Mouse (Mus musculus) cerebellum, adult 18-20 months (tissue): Measurements from ENCODE around the gene Chst4.
"Not testable (repeated sequence)": the region's sequence is repeated elsewhere in the genome, so short reads cannot be mapped to it uniquely, and the experiment has no call there.

Experiments
- DNase-seq, 2 experiments: peaks; one replicate each; pipeline ENCODE4 v3.0.0; 2021

The Chst4 gene

GRCm38 (mm10) chr8:110039659-110040058 lies at the start of gene Chst4:
TSS of gene Chst4 (minus strand) at chr8:110039740.
- no peak for DNase-seq

GRCm38 (mm10) chr8:110082416-110083105 lies 43.0 kb upstream of the Chst4 start:
- DNase-seq, result peak in 1 of 2 experiments; percentile 15

- DNase-seq, result peak; percentile 82 to 91
These were observed 40.0 kb upstream of the Chst4 start, which contains the start of gene Zfp612 for GRCm38 (mm10) chr8:110079282-110080221. TSS of gene Zfp612 (plus strand) at chr8:110079746.

- no peak for DNase-seq
These were observed 35.0 kb upstream of the Chst4 start for GRCm38 (mm10) chr8:110074496-110074895.

DNA sequence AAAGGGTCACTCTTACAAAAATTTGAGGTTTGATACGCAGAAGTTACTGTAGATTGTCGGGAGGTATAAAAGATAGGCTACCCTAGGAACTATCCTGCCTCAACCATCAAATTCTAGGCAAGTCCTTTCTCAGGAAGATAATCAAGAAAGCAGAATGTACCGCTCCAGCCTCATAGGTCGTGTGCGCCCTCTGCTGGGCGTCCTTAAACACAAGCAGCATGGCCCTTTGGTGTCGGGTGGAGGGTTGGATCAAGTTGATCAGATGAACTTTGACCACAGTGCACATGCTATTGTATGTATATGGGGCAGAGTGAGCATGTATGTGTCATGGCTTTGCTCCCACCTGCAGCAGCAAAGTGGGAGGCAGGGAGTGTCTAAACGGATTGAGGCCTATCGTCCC lies 32.1 kb upstream of the Chst4 start:
- peak; percentile 57 to 72 for DNase-seq

- DNase-seq, result no peak
These were observed 30.2 kb upstream of the Chst4 start for GRCm38 (mm10) chr8:110069706-110070105.

- DNase-seq, result no peak
These were observed 26.1 kb upstream of the Chst4 start for GRCm38 (mm10) chr8:110065676-110066075.

GRCm38 (mm10) chr8:110064606-110065365 lies 25.2 kb upstream of the Chst4 start:
- peak in 1 of 2 experiments; percentile 22 for DNase-seq

GRCm38 (mm10) chr8:110064161-110064560 lies 24.6 kb upstream of the Chst4 start:
- DNase-seq, result no peak

- DNase-seq, result no peak
These were observed 18.7 kb upstream of the Chst4 start for GRCm38 (mm10) chr8:110058207-110058606.

GRCm38 (mm10) chr8:110051208-110051607 lies 11.7 kb upstream of the Chst4 start:
- DNase-seq, result no peak

- DNase-seq, result no peak
These were observed 969 bp upstream of the Chst4 start for GRCm38 (mm10) chr8:110040509-110040908.

GRCm38 (mm10) chr8:110039216-110039615 lies 324 bp downstream of the Chst4 start:
- DNase-seq, result no peak

DNA sequence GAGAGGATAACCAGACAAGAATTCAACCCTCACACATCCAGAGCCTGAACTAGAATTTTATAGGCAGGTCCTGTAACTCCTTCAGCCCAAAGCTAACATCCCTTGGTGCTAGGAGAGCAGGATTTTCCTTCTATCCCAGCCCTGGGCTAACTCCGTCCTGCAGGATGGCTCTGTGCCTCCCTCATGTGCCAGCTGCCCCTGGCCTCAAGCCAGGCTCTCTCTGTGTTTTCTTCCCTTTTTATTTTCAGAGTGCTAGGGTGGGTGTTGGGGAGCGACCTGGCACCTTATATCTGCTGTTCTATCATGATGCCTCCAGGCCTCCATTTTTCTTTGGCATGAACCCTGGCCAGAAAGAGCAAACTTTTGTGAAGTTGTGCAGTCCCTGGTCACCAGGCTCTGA lies 3.4 kb downstream of the Chst4 start:
- peak in 1 of 2 experiments; percentile 3 for DNase-seq

DNA sequence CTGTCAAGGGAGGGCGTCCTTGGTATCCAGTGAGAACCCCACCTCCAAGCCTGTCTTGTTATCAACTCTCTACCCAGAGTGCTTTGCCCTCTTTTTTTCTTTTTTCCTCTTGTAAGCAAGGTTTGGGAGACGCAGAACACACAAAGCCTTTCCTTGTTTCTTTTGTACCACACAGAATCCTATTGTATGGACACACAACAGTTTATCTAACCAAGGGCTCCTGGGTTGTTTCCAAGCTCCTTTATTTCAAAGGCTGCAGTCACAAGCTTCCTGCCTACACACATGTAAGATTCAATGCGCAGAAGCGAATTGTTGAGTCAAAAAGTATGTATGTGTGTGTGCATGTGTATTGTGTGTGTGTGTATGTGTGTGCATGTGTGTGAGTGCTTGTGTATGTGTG lies 5.2 kb downstream of the Chst4 start:
- no peak for DNase-seq

- not testable (repeated sequence) for DNase-seq
These were observed 5.8 kb downstream of the Chst4 start for GRCm38 (mm10) chr8:110033771-110034170.

DNA sequence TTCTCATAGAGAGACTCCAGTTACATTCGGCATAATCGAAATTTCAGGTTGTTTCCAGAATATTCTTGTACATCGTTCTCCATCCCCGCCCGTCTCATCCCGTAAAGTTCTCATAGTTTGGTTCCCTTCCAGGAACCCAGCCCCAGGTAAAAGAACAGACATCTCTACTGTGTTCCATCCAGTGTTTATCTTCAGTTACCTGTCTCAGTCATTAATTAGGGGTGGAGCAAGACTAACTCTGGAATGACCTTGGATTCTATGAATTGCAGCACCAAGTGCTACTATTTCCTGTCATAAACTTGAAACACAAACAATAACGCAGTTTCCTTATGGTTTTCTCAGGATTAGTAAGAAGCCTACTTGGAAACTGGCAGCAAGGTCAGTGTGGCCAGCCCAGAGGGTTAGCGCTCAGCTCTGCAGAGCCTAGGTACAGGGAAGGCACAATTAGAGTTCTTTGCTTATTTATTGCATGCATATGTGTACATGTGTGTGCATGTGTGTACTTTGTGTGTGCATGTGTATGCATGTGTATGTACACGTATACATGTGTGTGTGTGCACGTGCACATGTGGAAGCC lies 16.7 kb downstream of the Chst4 start:
- DNase-seq, result no peak

GRCm38 (mm10) chr8:110022081-110022480 lies 17.5 kb downstream of the Chst4 start:
- DNase-seq, result no peak

DNA sequence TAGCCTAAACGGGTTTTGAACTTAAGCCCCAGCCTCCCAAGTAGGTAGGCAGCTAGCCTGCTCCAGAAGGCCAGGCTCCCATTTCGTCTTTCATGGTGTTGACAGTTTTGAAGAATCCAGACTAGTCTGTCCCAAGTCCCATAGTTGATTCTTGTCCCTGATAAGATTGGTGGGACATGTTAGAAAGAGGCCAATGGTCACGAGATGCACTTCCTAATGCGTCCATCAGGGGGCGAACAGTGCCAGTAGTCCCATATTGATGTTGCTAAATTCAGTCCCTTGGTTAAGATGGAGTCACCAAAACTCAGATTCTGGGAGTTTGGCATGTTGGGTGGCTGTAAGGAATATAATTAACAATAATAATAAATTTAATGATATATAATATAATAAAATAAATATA lies 28.7 kb downstream of the Chst4 start:
- peak; percentile 39 to 52 for DNase-seq

DNA sequence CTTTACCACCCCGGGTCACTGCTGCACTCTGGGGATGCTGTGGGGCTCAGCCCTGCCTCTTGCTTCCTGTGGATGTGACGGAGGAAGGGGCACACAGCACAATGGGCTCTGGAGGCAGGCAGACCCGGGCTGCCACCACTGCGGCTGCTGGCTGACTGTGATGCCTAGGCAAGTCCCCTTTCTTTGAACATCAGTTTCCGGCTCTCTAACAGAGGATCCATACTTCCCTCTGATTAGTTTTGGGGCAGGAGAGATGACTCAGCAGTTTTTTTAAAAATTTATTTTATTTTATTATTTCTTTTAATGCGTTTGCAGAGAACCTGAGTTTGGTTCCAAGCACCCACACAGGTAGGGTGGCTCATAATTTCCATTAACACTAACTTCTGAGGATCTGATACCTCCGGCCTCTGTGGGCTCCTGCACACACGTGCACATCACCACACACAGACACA lies 30.5 kb downstream of the Chst4 start:
- DNase-seq, result no peak

DNA sequence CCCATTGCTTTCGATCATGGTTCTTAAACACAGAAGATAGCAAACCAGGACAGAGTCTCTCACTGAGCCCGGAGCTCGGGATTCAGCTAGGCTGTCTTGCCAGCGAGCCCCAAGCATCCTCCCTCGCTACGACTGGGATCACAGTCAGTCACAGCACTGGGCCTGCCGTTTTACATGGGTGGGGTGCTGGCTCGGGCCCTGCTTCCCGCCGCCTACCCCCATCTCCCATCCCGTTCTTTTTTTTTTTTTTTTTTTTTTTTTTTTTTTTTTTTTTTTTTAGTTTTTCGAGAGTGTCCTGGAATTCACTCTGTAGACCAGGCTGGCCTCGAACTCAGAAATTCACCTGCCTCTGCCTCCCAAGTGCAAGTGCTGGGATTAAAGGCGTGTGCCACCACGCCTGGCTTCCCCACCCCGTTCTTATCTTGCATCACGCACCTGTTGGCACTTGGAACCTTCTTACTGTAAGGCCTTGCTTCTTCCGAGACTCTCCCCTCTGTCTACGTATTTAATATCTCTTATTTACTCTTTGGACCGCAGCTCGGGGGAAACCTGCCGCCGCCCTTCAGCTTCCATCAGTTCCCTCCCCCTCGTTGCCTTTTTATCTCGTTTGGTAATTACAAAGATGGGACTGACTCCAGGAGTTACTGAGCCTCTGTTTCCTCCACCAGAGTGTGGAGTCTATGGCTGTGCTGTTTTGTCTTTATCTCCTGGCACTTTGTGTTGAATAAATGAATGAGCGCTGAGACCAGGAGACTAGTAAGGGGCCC lies 31.1 kb downstream of the Chst4 start:
- no peak for DNase-seq
